Mouse (Mus musculus) small intestine, adult 2 months (tissue): ENCODE data around the gene Ttc33.

Source experiments
- CTCF ChIP-seq: fragments of 200-500 bp; IDR thresholded peaks from 2 replicates; pipeline ENCODE4 v1.5.1; 2012; ENCODE audit warnings: low read depth, mild to moderate bottlenecking, control low read depth, inconsistent platforms, low read length, moderate library complexity, mixed read lengths; ENCODE audit not compliant: insufficient replicate concordance, insufficient read length; ENCODE audit errors: extremely low read depth
- POLR2A ChIP-seq: fragments of 200-500 bp; IDR thresholded peaks from 2 replicates; pipeline ENCODE4 v1.6.1; 2012; ENCODE audit warnings: low read depth, mild to moderate bottlenecking, control low read depth, inconsistent platforms, low read length, moderate library complexity

GRCm38 (mm10) chr15:5173217-5173820 is 12.0 kb upstream of the Ttc33 start:
- TF ChIP-seq POLR2A (no peak), CTCF (no peak)
